30 mouse cellular contexts compared by ENCODE assay signal in the genomic region with DNA sequence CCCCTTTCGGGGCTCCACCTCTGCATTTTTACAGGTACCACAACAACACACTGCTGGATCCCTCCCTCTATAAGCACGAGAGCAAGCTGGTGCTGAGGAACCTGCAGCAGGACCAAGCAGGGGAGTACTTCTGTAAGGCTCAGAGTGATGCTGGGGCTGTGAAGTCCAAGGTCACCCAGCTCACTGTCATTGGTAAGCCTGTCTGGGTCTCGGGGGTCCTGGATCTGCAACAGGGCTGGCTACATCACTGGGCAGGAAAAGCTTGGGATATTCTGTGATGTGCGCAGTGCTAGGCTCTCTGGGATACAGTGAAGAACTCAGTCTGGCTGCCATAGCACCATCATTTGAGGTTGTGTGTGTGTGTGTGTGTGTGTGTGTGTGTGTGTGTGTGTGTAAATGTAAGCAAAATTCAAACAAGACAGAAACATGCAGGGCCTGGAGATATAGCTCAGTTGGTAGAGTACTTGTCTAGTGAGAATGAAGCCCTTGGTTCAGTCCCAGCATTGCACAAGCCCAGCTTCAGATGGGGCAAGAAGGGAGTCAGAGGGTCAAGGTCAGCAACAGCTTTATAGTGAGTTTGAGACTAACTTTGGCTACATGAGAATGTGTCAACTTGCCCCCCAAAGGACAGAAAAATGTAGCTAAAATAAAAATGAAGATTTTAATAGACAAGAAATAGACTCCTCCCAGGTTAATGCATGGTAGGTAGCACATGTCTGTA. TPM values are rescaled to one million over a fixed set of nuclear protein-coding genes. Genes with fewer than 3 reads are reported as not detected.
DNase-seq lines count a peak whose midpoint lies in the region; ATAC-seq and TF ChIP-seq lines count a peak whose summit lies in the region.
"Had no signal": no experiment of that assay in that cellular context is flagged by ENCODE, and none has a peak within 500 bp of the region (broad histone marks: within the 10 kb centered on the region; RNA-seq: fewer than 3 reads in every experiment).

No protein-coding gene starts in this region.

- no peak overlapping the region for H3K4me2 ChIP-seq in midbrain, embryonic 11.5 days
- no peak overlapping the region for H3K4me2 ChIP-seq in hindbrain, embryonic 14.5 days (replicated peaks)
- H3K4me2 ChIP-seq: forebrain, embryonic 13.5 days; heart, embryonic 12.5 days; heart, embryonic 15.5 days; hindbrain, embryonic 13.5 days had no signal

- H3K9ac ChIP-seq in midbrain, embryonic 11.5 days (ENCODE audit: low read length): no peak overlapping the region
- no peak overlapping the region for H3K9ac ChIP-seq in hindbrain, embryonic 14.5 days
- H3K9ac ChIP-seq: forebrain, embryonic 13.5 days; heart, embryonic 12.5 days; heart, embryonic 15.5 days; hindbrain, embryonic 13.5 days had no signal

- no peak for TF ChIP-seq CTCF in thymus, adult 2 months (IDR thresholded peaks at IDR 0.05; ENCODE audit: borderline replicate concordance, control insufficient read depth, extremely low read depth, insufficient read depth, low read length, poor library complexity)

- no peak overlapping the region for H3K4me3 ChIP-seq in midbrain, embryonic 11.5 days (ENCODE audit: low read depth, low read length)
- H3K4me3 ChIP-seq in midbrain, embryonic 10.5 days: no peak overlapping the region
- H3K4me3 ChIP-seq in hindbrain, embryonic 14.5 days (replicated peaks; ENCODE audit: low read length): no peak overlapping the region
- no peak overlapping the region for H3K4me3 ChIP-seq in thymus, adult 2 months (ENCODE audit: control insufficient read depth, insufficient read depth, low read length)
- H3K4me3 ChIP-seq: forebrain, embryonic 10.5 days; forebrain, embryonic 13.5 days; heart, embryonic 12.5 days; heart, embryonic 15.5 days; hindbrain, embryonic 10.5 days; hindbrain, embryonic 13.5 days had no signal

- no peaks in the 10 kb centered on the region for H3K9me3 ChIP-seq in midbrain, embryonic 11.5 days (ENCODE audit: control insufficient read depth, low read length)
- no peaks in the 10 kb centered on the region for H3K9me3 ChIP-seq in midbrain, embryonic 10.5 days (replicated peaks)
- no peaks in the 10 kb centered on the region for H3K9me3 ChIP-seq in hindbrain, embryonic 14.5 days (ENCODE audit: control insufficient read depth, low read length)
- H3K9me3 ChIP-seq: forebrain, embryonic 10.5 days; forebrain, embryonic 13.5 days; heart, embryonic 12.5 days; heart, embryonic 15.5 days; hindbrain, embryonic 10.5 days; hindbrain, embryonic 13.5 days had no signal

- H3K27ac ChIP-seq in midbrain, embryonic 11.5 days (ENCODE audit: low read depth, low read length): no peak overlapping the region
- H3K27ac ChIP-seq in midbrain, embryonic 10.5 days (replicated peaks): no peak overlapping the region
- no peak overlapping the region for H3K27ac ChIP-seq in hindbrain, embryonic 14.5 days
- no peak overlapping the region for H3K27ac ChIP-seq in thymus, adult 2 months (ENCODE audit: control insufficient read depth, insufficient read depth, low read length)
- H3K27ac ChIP-seq: forebrain, embryonic 10.5 days; forebrain, embryonic 13.5 days; heart, embryonic 15.5 days; hindbrain, embryonic 10.5 days; hindbrain, embryonic 13.5 days; hindbrain, postnatal 0 days had no signal

- no peaks in the 10 kb centered on the region for H3K36me3 ChIP-seq in midbrain, embryonic 11.5 days (ENCODE audit: control insufficient read depth, insufficient read depth, low read length)
- no peaks in the 10 kb centered on the region for H3K36me3 ChIP-seq in midbrain, embryonic 10.5 days
- no peaks in the 10 kb centered on the region for H3K36me3 ChIP-seq in hindbrain, embryonic 14.5 days (replicated peaks; ENCODE audit: control insufficient read depth, insufficient read depth)
- H3K36me3 ChIP-seq in thymus, adult 2 months (ENCODE audit: control insufficient read depth, insufficient read depth, low read length): no peaks in the 10 kb centered on the region
- H3K36me3 ChIP-seq: forebrain, embryonic 10.5 days; G1E; heart, embryonic 12.5 days; heart, embryonic 15.5 days; hindbrain, embryonic 10.5 days; hindbrain, embryonic 13.5 days had no signal

- no peak for ATAC-seq in midbrain, embryonic 11.5 days (ENCODE audit: low FRiP score)
- ATAC-seq in hindbrain, embryonic 14.5 days (ENCODE audit: low FRiP score): no peak
- ATAC-seq: forebrain, embryonic 13.5 days; forebrain, embryonic 16.5 days; hindbrain, postnatal 0 days; inflammation-experienced regulatory T-cells, adult 6 months; intestine, embryonic 16.5 days; Patski had no signal

- DNase-seq in adrenal gland, adult 2 months: peak; percentile 68
- DNase-seq in adrenal gland, postnatal 4 days (ENCODE audit: low spot score in 2 of 2): no peak
- peak; percentile 79 for DNase-seq in heart, adult 11 months
- DNase-seq in heart, adult 18-20 months: no peak
- peak; percentile 72 for DNase-seq in midbrain, embryonic 11.5 days (ENCODE audit: low spot score, missing footprints)
- DNase-seq in midbrain, embryonic 10.5 days (ENCODE audit: low spot score): no peak
- DNase-seq in hindbrain, embryonic 14.5 days (ENCODE audit: low spot score): no peak
- no peak for DNase-seq in thymus, adult 2 months
- DNase-seq: B cell, adult 2 months; cerebellum, adult 18-20 months; cerebellum, adult 9-10 months; cerebellum, postnatal 14 days; gastrocnemius, postnatal 10 days; gastrocnemius, postnatal 36 days; heart, postnatal 10 days; heart, postnatal 36 days had no signal

- no peak for TF ChIP-seq POLR2A in thymus, adult 2 months (IDR thresholded peaks at IDR 0.05; ENCODE audit: control insufficient read depth, extremely low read depth, insufficient read depth, low read length, poor library complexity)

- WGBS in midbrain, embryonic 11.5 days: 83% methylated on average over 4 of the region's 4 CpGs
- 83% methylated on average over 4 of the region's 4 CpGs for WGBS in midbrain, embryonic 10.5 days
- 90% methylated on average over 4 of the region's 4 CpGs for WGBS in hindbrain, embryonic 14.5 days
- 88% methylated on average over 4 of the region's 4 CpGs for WGBS in thymus, adult 2 months

- H3K27me3 ChIP-seq in midbrain, embryonic 11.5 days (ENCODE audit: control insufficient read depth, insufficient read depth, low read length): no peaks in the 10 kb centered on the region
- H3K27me3 ChIP-seq in midbrain, embryonic 10.5 days (ENCODE audit: low read depth, poor library complexity, severe bottlenecking): no peaks in the 10 kb centered on the region
- no peaks in the 10 kb centered on the region for H3K27me3 ChIP-seq in hindbrain, embryonic 14.5 days (ENCODE audit: control insufficient read depth, insufficient read depth, low read length)
- no peaks in the 10 kb centered on the region for H3K27me3 ChIP-seq in thymus, adult 2 months (ENCODE audit: control insufficient read depth, insufficient read depth, low read length)
- H3K27me3 ChIP-seq: forebrain, embryonic 13.5 days; heart, embryonic 12.5 days; heart, embryonic 15.5 days; Patski had no signal

- no peaks in the 10 kb centered on the region for H3K4me1 ChIP-seq in midbrain, embryonic 11.5 days (ENCODE audit: control insufficient read depth, insufficient read depth, low read length)
- no peaks in the 10 kb centered on the region for H3K4me1 ChIP-seq in midbrain, embryonic 10.5 days
- no peaks in the 10 kb centered on the region for H3K4me1 ChIP-seq in hindbrain, embryonic 14.5 days (replicated peaks; ENCODE audit: control insufficient read depth, insufficient read depth, low read length)
- no peaks in the 10 kb centered on the region for H3K4me1 ChIP-seq in thymus, adult 2 months (replicated peaks; ENCODE audit: control insufficient read depth, insufficient read depth, low read length)
- H3K4me1 ChIP-seq: forebrain, embryonic 13.5 days; heart, embryonic 12.5 days; heart, embryonic 15.5 days; hindbrain, embryonic 10.5 days; hindbrain, embryonic 13.5 days had no signal

RNA-seq across cellular contexts. Expression of a gene that starts 11.0 kb away (rescaled TPM):
- 1 to 10 TPM; 4.6 to 8.5 TPM for total RNA-seq in adrenal gland, adult 2 months (2021)
- 2.3 and 3.7 TPM in 2 replicates for polyA plus RNA-seq in adrenal gland, adult 2 months (2012; rRNA removed)
- total RNA-seq in adrenal gland, postnatal 4 days (2021): 1 to 10 TPM; 4.8 to 7.6 TPM
- total RNA-seq in heart, adult 18-20 months (2021): 1 to 10 TPM; 2.8 to 3.3 TPM
- polyA plus RNA-seq in midbrain, embryonic 11.5 days (2014; fragmentation: Nextera tagmentation; extraction: Ambion mirVana): 0.12 and 0.16 TPM in 2 replicates
- polyA plus RNA-seq in midbrain, embryonic 10.5 days (2016; fragmentation: Nextera tagmentation; extraction: Ambion mirVana): 0.04 and 0.17 TPM in 2 replicates
- polyA plus RNA-seq in hindbrain, embryonic 14.5 days (2014; fragmentation: Nextera tagmentation; extraction: Ambion mirVana): 0.33 and 0.84 TPM in 2 replicates
- 1.8 and 2.0 TPM in 2 replicates for polyA plus RNA-seq in thymus, adult 2 months (2012; rRNA removed)
- total RNA-seq: CH12.LX; granulocyte monocyte progenitor cell, adult 5-6 weeks had no signal
- polyA plus RNA-seq: forebrain, embryonic 10.5 days; G1E; heart, embryonic 12.5 days; inflammation-experienced regulatory T-cells, adult 6 months; Patski had no signal

RNA-seq across cellular contexts. Expression of a gene that starts 18.1 kb away (rescaled TPM):
- total RNA-seq in adrenal gland, adult 2 months (2021): 10 to 100 TPM; 56.3 to 75.6 TPM
- polyA plus RNA-seq in adrenal gland, adult 2 months (2012; rRNA removed): 20.2 and 26.2 TPM in 2 replicates
- 10 to 100 TPM; 72.0 to 81.7 TPM for total RNA-seq in adrenal gland, postnatal 4 days (2021)
- 100 to 1,000 TPM; 117 to 125 TPM for total RNA-seq in heart, adult 18-20 months (2021)
- 45.8 and 54.3 TPM in 2 replicates for polyA plus RNA-seq in midbrain, embryonic 11.5 days (2014; fragmentation: Nextera tagmentation; extraction: Ambion mirVana)
- polyA plus RNA-seq in midbrain, embryonic 10.5 days (2016; fragmentation: Nextera tagmentation; extraction: Ambion mirVana): 41.6 and 42.3 TPM in 2 replicates
- polyA plus RNA-seq in hindbrain, embryonic 14.5 days (2014; fragmentation: Nextera tagmentation; extraction: Ambion mirVana): 41.5 and 43.7 TPM in 2 replicates
- 10.1 and 11.8 TPM in 2 replicates for polyA plus RNA-seq in thymus, adult 2 months (2012; rRNA removed)

Comparison
In these comparisons a context has a peak if more than half of its experiments do, and no peak if none do; other contexts are left out.
1. DNase-seq: peak in adrenal gland, adult 2 months (single experiment), heart, adult 11 months (single experiment) and midbrain, embryonic 11.5 days (single experiment); none in adrenal gland, postnatal 4 days (0 of 2), heart, adult 18-20 months (0 of 2), midbrain, embryonic 10.5 days (single experiment), hindbrain, embryonic 14.5 days (single experiment) and thymus, adult 2 months (single experiment).